Mouse (Mus musculus): ENCODE results near the gene Gm21637.
"Not testable (repeated sequence)": the region's sequence is repeated elsewhere in the genome, so short reads cannot be mapped to it uniquely, and the experiment has no call there.

Gm21637 gene

DNA sequence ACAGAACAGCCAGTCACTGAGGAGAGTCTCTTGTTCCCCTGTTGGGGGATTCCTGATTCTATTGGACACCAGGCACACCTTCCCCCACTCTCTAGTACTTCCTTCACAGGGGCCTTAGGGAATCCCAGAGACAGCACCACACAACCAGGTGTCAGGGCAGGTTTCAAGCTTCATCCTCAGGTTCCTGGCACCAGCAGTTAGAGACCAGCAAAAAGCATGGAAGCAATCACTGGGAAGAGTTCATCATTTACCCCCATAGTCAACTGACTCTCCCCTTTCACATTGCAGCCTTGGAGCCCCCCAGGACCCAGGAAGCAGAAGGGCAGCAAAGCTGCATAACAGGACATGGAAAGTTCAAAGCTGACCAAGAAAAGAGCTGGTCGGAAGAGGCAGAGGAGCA lies at the start of gene Gm21637:
TSS of gene Gm21637 (plus strand) at position 301 of the 400 bp plus-strand sequence.
- not testable (repeated sequence) for DNase-seq

Measured in thymus, adult 18-20 months (tissue).